Mouse (Mus musculus): ENCODE data around the gene Slc5a2.

- TF ChIP-seq CTCF (IDR thresholded peaks at IDR 0.05; ENCODE audit: borderline replicate concordance, insufficient read depth, low read length): no peak
- TF ChIP-seq POLR2A (IDR thresholded peaks at IDR 0.05; ENCODE audit: low read depth, low read length): no peak
Measured at GRCm38 (mm10) chr7:128300952-128301351, 35.5 kb downstream of the Slc5a2 start.
